Mouse (Mus musculus) telencephalon, adult 2 months (tissue): ENCODE measurements around the gene Chek2.
A peak's percentile ranks its signal among the peaks of the same experiment; 100 is the strongest.

Experiments used
- DNase-seq: peaks from one replicate; pipeline ENCODE4 v3.0.0-alpha.2; 2011; ENCODE audit warnings: low read depth, low spot score

Chek2 gene

DNA sequence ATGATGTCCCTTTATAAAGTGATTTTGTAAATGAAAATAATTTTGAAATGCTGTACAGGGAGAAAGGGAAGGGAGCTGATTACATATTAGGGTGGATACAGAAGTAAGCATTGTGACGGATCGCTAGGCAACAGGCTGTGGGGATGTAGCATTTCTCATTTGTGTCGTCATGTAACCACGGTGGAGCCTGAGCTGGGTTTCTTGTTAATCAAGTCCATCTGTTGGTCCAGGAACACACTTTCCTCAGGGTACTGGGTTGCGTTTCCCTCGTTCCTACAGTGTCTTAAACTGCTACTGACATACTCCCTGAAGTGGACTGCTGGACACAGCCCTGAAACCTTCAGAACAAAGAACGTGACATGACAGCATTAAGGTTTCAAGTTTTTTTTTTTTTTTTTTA lies 58.4 kb downstream of the Chek2 start:
- no peak for DNase-seq

DNA sequence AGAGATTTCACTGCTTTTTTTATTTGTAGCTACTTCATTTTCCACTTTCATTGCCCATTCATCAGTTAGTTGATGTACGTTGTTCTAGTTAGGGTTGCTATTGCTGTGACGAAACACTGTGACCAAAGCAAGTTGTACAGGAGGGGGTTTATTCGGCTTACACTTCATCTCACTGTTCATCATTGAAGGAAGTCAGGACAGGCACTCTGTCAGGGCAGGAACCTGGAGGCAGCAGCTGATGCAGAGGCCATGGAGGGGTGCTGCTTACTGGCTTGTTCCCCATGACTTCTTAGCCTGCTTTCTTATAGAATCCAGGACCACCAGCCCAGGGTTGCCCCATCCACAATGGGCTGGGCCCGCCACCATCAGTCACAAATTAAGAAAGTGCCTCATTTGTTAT lies 59.0 kb downstream of the Chek2 start:
- DNase-seq = no peak

DNA sequence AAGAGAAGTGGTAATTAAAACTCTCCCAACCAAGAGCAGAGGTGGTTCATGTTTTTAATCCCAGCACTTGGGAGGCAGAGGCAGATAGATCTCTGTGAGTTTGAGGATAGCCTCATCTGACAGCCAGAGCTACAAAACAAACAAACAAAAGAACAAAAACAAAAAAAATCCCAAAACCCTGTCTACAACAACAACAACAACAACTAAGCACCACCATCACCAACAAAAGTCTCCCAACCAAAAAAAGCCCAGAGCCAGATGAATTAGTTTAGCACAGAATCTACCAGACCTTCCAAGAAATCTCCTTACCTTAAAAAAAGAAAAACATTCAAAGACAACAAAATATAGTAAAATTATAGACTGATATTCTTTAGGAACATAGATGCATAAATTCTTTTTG lies 60.6 kb downstream of the Chek2 start:
- no peak for DNase-seq

DNA sequence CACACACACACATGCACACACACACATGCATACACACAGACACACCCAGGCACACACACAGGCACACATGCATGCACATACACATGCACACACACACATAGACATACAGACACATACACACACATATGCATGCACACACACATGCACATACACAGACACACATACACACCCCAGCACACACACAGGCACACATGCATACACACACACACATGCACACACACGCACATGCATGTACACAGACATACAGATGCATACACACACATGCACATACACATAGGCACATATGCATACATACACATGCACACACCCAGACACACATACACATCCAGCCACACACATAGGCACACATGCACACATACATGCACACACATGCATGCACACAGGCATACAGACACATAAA lies 66.9 kb downstream of the Chek2 start:
- no peak for DNase-seq

DNA sequence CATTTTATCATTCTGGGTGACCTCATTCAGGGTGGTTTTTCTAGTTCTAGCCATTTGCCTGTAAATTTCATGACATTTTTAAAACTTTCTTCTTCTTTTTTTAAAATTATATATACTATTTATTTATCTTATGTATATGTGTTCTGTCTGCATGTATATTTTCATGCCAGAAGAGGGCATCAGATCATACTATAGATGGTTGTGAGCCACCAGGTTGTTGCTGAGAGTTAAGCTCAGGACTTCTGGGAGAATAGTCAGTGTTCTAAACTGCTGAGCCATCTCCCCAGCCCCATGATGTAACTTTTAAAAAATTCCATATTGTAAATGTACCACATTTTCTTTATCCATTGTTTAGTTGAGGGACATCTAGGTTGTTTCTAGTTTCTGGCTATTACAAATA lies 69.1 kb downstream of the Chek2 start:
- no peak for DNase-seq

DNA sequence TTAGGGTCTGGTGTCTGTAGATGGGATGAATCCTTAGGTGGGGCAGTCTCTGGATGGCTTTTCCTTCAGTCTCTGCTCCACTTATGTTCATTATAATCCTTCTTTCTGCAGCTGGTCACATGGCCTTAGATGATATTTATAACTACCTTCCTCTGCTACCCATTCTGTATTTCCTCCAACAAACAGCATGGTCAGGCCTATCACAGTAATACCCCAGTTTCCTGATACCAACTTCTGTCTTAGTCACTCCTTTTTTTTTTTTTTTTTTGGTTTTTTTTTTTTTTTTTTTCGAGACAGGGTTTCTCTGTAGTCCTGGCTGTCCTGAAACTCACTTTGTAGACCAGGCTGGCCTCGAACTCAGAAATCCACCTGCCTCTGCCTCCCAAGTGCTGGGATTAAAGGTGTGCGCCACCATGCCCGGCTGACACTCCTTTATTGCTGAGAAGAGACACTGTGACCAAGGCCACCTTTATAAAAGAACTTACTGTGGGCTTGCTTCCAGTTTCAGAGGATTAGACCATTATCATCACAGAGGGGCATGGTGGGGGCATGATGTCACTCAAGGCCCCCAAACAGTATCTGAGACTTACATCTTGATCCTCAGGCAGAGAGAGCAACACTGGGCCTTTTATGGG lies 70.3 kb downstream of the Chek2 start:
- no peak for DNase-seq

DNA sequence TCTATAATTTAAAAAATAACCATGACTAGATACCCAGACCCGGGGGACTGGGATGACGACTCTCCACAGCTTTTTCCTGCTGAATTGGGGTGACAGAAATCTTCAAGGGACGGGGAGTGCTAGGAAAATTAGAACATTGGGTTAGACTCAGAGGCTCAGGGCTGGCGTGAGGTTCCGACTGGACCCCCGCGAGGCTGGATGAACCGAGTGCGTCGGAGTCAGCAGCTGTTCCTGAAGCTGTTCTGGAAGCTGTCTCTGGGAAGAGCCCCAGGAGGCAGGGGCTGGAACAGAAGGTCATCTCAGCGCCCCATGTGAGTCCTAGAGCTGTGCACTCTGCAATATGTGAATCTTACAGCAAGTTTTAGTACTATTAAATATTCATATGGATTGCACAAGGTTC lies 75.1 kb downstream of the Chek2 start:
- no peak for DNase-seq

DNA sequence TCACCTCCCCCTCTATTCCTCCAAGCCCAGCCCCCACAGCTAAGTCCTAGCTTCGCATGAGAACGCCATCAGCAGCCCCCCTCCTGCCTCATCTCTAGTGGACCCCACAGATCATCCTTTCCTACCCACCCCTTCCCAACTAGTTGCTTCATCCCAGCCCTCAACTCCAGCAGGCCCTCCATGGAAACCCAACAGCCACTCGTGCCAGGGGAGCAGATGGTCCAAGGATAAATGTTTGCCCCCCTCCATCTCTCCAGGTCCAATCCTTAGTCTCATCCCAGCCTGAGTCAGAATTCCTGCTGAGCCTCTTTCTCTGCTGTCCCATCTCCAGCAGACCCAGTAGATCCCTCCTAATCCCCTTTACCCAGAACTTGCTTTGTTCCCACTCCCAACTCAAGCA lies 76.5 kb downstream of the Chek2 start:
- DNase-seq = no peak

DNA sequence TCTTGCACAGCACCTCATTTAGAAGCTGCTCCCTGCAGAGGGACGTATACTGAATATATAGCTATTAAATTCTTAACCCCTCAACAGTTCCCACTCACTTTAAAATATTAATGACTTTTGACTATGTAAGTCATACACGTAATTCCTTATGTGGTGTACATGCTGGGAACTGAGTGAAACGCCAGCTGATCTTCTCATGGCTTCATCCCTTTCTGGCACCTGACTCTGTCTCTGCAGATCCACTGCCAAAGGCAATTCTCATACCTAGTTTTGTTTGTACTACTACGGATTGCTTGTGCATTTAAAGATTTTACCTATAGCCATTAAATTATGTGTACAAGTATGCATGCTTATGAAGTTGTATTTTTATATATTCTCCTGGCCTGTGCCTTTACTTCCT lies 79.8 kb downstream of the Chek2 start:
- no peak for DNase-seq

DNA sequence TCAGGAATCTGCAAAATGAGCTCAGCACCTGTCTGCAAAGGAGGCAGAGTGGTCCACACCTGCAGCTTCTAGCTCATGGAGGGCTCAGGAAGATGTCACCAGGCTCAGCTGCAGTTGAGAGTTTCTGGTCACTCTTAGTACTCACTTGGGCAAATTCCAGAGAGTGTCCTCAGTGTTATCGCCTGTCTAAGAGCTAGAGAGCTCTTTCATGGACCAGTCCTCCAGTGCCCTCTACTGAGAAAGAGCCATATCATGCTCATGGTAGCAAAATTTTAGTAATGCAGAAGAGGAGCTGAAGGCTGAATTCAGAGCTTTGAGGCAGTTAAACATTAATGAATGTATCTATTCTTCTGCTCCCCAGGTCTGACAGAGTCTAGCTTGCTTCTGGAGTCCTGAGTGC lies 83.6 kb downstream of the Chek2 start:
- peak; percentile 28 for DNase-seq
